Mouse (Mus musculus): ENCODE measurements around the gene Bcam. TPM values are rescaled to one million over a fixed set of nuclear protein-coding genes. Genes with fewer than 3 reads are reported as not detected.

Bcam gene
- polyA plus RNA-seq, 1 experiment from 2014 or later: 68.3 TPM

DNA sequence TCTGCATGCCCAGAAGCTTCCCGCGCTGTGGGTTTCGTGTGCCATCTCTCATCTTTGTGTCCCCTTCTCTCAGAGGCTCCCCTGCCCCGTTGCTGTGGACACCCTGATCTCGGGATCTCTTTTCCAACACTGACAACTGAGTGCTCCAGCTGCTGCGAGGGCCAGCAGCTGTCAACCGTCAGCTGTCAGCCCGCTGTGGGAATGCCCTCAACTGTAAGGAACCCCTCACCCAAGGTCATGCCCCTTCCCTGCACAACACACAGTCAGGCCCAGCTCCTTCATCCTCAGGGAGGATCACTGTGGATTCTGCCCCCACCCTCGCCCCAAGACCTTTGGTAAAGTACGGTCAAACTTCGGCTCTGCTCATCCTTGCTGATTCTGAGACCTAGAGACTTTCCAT, 8.5 kb downstream of the Bcam start:
- Histone ChIP-seq H3K27ac (replicated peaks) (no peak overlapping the region), H3K4me1 (no peaks in the 10 kb centered on the region), H3K9me3 (no peaks in the 10 kb centered on the region), H3K27me3 (replicated peaks; ENCODE audit: low read depth, poor library complexity, severe bottlenecking) (no peaks in the 10 kb centered on the region), H3K36me3 (replicated peaks) (peaks cover 72% of the 10 kb centered on the region), H3K4me3 (no peak overlapping the region)
- no peak for DNase-seq (ENCODE audit: low spot score)
- 87% methylated on average over 11 of the region's 11 CpGs for WGBS

DNA sequence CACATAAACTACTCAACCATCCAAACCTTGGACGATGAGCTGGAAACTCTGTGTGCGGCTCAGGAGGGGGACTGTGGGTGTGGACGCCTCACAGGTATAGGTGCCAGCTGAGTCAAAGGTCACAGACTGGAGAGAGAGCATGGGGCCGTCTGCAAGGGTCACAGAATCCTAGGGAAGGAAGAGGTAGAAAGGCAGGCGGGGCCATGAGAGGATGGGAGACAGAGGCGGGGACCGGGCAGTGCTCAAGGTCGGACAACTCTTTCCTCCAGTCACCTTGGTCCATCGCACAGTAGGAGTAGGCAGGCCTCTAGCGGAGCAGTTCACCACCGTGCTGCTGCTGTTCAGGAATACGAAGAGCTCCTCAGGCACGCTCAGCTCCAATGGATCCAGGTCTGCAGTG, 10.8 kb downstream of the Bcam start:
- Histone ChIP-seq H3K27ac (replicated peaks) (no peak overlapping the region), H3K9me3 (no peaks in the 10 kb centered on the region), H3K27me3 (replicated peaks; ENCODE audit: low read depth, poor library complexity, severe bottlenecking) (no peaks in the 10 kb centered on the region), H3K36me3 (replicated peaks) (peaks cover 63% of the 10 kb centered on the region), H3K4me1 (no peaks in the 10 kb centered on the region), H3K4me3 (no peak overlapping the region)
- no peak for DNase-seq (ENCODE audit: low spot score)
- WGBS: 89% methylated on average over 13 of the region's 13 CpGs

DNA sequence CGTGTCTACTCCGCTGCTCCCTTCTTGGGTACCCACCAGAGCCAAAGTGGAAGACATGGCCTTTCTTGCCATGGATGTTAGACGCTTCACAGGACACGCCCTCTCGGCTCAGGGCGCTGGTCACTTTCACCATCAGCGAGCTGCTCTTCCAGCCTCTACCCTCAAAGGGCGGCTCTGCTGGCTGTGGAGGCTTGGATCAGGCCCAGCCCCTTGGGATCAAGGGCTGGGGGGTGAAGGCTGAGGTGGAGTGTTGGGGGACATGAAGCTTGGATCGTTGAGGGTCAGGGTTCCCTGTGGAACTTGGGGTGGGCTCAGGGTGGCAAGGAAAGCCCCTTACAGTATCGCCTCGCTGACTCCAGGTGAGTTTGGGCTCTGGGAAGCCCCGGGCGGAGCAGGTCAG, 12.2 kb downstream of the Bcam start:
- peaks cover 50% of the 10 kb centered on the region for H3K36me3 ChIP-seq (replicated peaks)
- H3K27me3 ChIP-seq (replicated peaks; ENCODE audit: low read depth, poor library complexity, severe bottlenecking): no peaks in the 10 kb centered on the region
- no peak overlapping the region for H3K27ac ChIP-seq (replicated peaks)
- no peak overlapping the region for H3K4me3 ChIP-seq
- no peaks in the 10 kb centered on the region for H3K4me1 ChIP-seq
- H3K9me3 ChIP-seq: no peaks in the 10 kb centered on the region
- DNase-seq (ENCODE audit: low spot score): no peak
- 89% methylated on average over 13 of the region's 13 CpGs for WGBS

DNA sequence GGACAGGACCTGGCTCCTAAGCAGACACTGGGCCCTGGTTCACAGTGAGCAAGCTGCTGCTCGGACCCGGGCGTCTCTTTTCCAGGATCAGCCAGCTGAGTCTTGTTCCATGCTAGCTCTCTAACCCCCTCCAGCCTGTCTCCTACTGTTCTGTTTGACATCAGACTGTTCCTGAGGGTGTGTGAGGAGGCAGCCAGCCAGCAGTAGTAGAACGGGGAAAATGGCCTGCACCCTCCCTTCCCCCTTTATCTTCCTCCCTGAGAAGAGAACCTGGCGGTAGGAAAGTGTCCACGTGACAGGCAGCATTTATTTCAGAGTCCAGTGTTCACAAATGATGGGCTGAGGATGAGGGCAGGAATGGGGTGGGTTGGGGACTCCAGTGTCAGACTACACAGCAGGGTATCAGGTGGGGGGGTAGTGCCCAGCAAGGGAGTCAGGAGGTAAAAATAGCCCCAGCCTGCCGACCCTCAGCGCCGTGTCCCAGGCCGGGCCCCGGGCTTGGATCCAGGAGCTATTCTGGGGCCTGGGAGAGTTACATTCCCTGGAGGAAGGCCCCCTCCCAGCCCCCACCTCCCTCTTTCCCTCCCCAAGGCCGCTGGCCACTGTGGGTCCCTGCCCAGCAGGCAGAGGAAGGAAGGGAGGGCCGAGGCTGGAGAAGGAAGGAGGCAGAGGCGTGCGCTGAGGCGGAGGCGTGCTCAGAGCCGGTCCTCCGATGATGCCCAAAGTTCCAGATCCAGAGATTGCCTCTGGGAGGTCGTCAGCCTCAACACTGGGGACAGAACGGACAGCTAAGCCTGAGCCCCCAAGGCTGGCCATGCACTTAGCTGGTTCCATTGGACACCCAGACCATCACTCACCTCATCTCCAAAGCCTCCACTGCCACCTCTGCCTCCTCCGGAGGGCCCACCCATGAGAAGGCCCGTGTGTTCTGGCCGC, 14.7 kb downstream of the Bcam start:
- Histone ChIP-seq H3K27me3 (replicated peaks; ENCODE audit: low read depth, poor library complexity, severe bottlenecking) (no peaks in the 10 kb centered on the region), H3K4me1 (no peaks in the 10 kb centered on the region), H3K4me3 (no peak overlapping the region), H3K9me3 (no peaks in the 10 kb centered on the region), H3K27ac (replicated peaks) (0 out of 2 replicates have a peak overlapping the region, but pooled peaks have one; percentile 30), H3K36me3 (replicated peaks) (peaks cover 30% of the 10 kb centered on the region)
- no peak for DNase-seq (ENCODE audit: low spot score)
- 78% methylated on average over 24 of the region's 24 CpGs for WGBS

DNA sequence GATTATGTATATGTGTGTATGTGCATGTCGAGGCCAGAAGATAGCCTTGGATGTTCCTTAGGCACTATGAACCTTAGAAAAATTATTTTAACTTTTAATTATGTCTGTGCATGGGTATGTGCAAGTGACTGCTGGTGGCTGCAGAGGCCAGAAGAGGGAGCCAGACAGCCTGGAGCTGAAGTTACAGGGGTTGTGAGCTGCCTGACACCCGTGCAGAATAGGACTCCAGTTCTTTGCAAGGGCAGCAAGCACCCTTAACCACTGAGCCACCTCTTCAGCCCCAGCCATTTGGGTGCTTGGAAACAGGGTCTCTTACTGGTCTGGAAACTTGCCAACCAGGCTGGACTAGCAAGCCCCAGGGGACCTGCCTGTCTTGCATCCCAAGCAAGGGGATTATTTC, 15.8 kb downstream of the Bcam start:
- WGBS: 86% methylated on average over 2 of the region's 2 CpGs
- H3K27me3 ChIP-seq (replicated peaks; ENCODE audit: low read depth, poor library complexity, severe bottlenecking): no peaks in the 10 kb centered on the region
- H3K4me3 ChIP-seq: no peak overlapping the region
- H3K4me1 ChIP-seq: peaks cover 11% of the 10 kb centered on the region
- H3K27ac ChIP-seq (replicated peaks): no peak overlapping the region
- DNase-seq (ENCODE audit: low spot score): no peak
- no peaks in the 10 kb centered on the region for H3K9me3 ChIP-seq
- H3K36me3 ChIP-seq (replicated peaks): peaks cover 26% of the 10 kb centered on the region

DNA sequence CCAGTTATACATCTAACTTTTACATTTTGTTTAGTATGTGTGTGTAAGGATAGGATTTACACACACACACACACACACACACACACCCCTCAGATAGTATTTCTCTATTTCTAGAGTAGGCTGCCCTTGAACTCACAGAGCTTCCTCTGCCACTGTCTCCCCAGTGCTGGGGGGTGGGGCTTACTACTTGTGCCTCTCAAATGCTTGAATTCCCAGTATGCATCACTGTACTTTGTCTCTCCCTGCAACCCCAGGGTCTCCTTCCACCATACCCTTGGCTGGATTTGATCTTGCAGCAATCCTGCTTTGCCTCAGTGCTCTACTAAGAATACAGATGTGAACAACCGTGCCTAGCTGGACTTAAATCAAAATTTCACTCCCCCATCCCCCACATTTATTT, 16.8 kb downstream of the Bcam start:
- no peak overlapping the region for H3K27ac ChIP-seq (replicated peaks)
- peaks cover 14% of the 10 kb centered on the region for H3K4me1 ChIP-seq
- H3K9me3 ChIP-seq: no peaks in the 10 kb centered on the region
- WGBS: 84% methylated on average over 1 of the region's 1 CpGs
- DNase-seq (ENCODE audit: low spot score): no peak
- peaks cover 23% of the 10 kb centered on the region for H3K36me3 ChIP-seq (replicated peaks)
- no peak overlapping the region for H3K4me3 ChIP-seq
- no peaks in the 10 kb centered on the region for H3K27me3 ChIP-seq (replicated peaks; ENCODE audit: low read depth, poor library complexity, severe bottlenecking)

DNA sequence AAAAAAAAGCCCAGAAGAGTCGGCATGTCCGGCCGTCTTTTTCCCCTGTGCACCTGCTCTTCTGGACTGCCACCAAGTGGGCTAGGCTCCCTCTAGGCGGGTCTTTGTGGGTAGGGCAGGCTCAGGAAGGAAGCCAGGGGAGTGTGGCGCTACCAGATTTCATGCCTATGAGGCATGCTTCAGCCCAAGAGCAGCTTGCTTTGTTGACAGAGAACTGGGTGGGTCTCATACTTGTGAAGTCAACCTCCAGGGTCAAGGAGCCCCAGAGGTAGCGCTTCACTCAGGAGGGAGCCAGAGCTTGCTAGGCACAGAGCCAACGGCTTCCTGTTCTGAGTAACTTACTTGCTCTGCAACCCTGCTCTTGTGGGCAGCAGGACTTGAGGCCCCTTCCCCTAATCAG, 17.2 kb downstream of the Bcam start:
- Histone ChIP-seq H3K9me3 (no peaks in the 10 kb centered on the region), H3K27ac (replicated peaks) (no peak overlapping the region), H3K27me3 (replicated peaks; ENCODE audit: low read depth, poor library complexity, severe bottlenecking) (no peaks in the 10 kb centered on the region), H3K4me3 (no peak overlapping the region), H3K36me3 (replicated peaks) (peaks cover 18% of the 10 kb centered on the region), H3K4me1 (peaks cover 15% of the 10 kb centered on the region)
- DNase-seq (ENCODE audit: low spot score): no peak
- WGBS: 84% methylated on average over 7 of the region's 7 CpGs

DNA sequence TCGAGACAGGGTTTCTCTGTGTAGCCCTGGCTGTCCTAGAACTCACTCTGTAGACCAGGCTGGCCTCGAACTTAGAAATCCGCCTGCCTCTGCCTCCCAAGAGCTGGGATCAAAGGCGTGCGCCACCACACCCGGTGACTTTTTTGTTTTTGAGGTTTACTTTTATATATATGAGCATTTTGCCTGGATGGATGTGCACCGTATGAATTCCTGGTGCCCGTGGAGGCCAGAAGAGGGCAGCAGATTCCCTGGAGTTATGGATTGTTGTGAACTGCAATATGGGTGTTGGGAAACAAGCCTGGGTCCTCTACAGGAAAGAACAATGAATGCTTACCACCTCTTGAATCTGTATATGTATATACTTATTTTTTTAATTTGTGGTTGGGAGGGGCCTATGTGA, 18.2 kb downstream of the Bcam start:
- Histone ChIP-seq H3K4me3 (no peak overlapping the region), H3K36me3 (replicated peaks) (peaks cover 9% of the 10 kb centered on the region; the same call in 1 of the 2 replicates), H3K27ac (replicated peaks) (no peak overlapping the region), H3K9me3 (no peaks in the 10 kb centered on the region), H3K4me1 (peaks cover 25% of the 10 kb centered on the region), H3K27me3 (replicated peaks; ENCODE audit: low read depth, poor library complexity, severe bottlenecking) (no peaks in the 10 kb centered on the region)
- no peak for DNase-seq (ENCODE audit: low spot score)
- 70% methylated on average over 8 of the region's 8 CpGs for WGBS

DNA sequence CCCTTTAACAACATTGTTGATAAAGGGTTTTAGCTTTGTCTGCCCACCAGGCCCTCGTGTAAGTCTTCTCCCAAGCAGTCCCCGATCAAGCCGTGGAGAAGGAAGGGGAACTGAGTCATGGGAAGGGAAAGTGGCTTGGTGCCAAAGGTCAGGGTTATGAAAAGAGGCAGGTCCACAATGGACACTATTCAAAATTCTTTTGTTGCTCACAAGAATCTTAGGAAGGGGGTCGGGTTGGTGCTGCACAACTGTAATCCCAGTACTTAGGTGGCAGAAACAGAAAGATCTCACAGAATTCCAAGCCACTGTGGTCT, 19.8 kb downstream of the Bcam start:
- Histone ChIP-seq H3K9me3 (no peaks in the 10 kb centered on the region), H3K27ac (replicated peaks) (no peak overlapping the region; the same call in 1 of the 2 replicates), H3K4me3 (peak overlapping the region; percentile 79; the same call in 1 of the 2 replicates), H3K27me3 (replicated peaks; ENCODE audit: low read depth, poor library complexity, severe bottlenecking) (no peaks in the 10 kb centered on the region), H3K4me1 (peaks cover 41% of the 10 kb centered on the region), H3K36me3 (replicated peaks) (peaks cover 2% of the 10 kb centered on the region; the same call in 1 of the 2 replicates)
- 65% methylated on average over 4 of the region's 4 CpGs for WGBS
- no peak for DNase-seq (ENCODE audit: low spot score)

DNA sequence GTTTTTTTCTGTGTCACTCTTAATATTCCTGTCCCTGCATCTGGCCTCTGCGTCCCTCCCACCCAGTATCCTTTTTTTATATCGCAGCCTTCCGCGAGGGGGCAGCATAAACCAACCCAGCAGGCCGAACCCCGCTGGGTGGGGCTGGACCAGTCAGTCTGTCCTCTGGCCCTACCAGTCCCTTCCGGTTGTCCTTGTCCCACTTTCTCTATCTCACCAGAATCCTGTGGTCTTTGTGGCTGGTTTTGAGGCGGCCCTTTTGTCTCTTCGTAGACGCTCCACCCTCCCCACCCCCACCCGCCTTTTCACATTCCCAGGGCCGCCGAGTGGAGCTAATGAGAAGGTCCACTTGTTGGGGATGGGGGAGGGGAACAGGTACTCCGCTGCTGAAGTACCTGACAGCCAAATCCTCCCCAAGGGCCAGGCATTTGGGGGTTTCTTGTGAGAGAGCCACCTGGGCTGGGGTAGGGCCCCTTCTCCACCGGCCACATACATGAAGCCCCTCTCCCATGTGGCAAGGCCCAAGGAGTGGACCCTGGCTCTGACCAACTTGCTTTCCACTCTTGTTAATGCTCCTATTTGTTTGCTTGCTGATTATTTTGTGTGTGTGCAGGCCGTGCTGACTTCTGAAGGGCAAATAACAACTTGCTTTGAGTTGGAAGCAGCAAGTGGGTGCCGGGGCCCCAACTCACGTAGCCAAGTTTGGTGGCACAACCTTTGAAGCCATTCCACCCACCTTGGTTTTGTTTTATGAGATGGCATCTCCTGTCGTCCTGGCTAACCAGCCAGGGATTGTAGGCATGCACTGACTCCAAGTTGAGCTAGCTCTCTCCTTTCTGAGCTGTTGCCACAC, 20.4 kb downstream of the Bcam start, which contains the start of gene Nectin2:
TSS of gene Nectin2 (minus strand) at position 267 of the 853 bp plus-strand sequence.
- peak within 1 kb of the TSS; percentile 93 for H3K27ac ChIP-seq (replicated peaks)
- DNase-seq (ENCODE audit: low spot score): peak; percentile 91
- no peaks in the 10 kb centered on the region for H3K9me3 ChIP-seq
- peaks cover 7% of the 10 kb centered on the region for H3K36me3 ChIP-seq (replicated peaks)
- H3K27me3 ChIP-seq (replicated peaks; ENCODE audit: low read depth, poor library complexity, severe bottlenecking): no peaks in the 10 kb centered on the region
- peaks cover 47% of the 10 kb centered on the region for H3K4me1 ChIP-seq
- WGBS: 15% methylated on average over 19 of the region's 19 CpGs
- peak within 1 kb of the TSS; percentile 79 for H3K4me3 ChIP-seq

DNA sequence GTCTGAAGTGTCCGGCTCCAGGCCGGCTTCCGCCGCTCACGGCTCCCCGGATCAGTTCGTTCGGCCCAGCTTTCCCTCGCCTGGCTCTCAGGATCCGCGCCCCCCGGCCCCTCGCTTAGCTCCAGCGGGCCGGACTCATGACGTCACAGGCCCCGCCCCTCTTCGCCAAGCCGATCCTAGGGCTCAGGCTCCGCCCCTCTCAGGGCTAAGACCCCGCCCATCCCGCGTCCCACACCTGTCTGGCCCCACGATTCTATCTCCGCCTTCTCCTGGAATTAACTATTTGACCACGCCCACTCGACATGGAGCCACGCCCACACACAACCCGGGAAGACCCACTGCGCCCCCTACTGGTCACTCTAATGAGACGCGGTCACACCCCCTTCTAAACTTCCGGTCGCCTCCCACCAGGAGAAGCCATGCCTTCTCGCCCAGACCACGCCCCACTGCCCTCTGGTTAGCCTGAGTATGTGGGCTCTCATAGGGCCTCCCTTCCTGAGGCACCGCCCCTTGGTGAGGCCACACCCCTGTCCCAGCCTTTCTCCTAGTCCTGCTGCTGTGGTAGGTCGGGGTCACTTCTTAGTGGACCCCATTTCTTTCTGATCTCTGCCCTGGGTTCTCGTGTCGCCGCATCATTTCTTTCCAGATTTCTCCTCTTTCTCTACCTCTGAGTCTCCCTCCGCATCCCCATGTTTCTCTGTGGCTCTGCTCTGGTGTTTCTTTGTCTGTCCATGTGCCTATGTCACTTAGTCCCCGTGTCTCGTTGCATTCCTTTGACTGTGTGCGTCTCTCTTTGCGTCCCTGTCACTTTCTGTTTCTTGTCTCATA, 21.2 kb downstream of the Bcam start:
- Histone ChIP-seq H3K9me3 (no peaks in the 10 kb centered on the region), H3K4me3 (peak overlapping the region; percentile 79), H3K36me3 (replicated peaks) (peaks cover 15% of the 10 kb centered on the region), H3K4me1 (peaks cover 55% of the 10 kb centered on the region), H3K27me3 (replicated peaks; ENCODE audit: low read depth, poor library complexity, severe bottlenecking) (no peaks in the 10 kb centered on the region), H3K27ac (replicated peaks) (peak overlapping the region; percentile 93)
- under 1% methylated on average over 46 of the region's 46 CpGs for WGBS
- DNase-seq (ENCODE audit: low spot score): peak; percentile 99

Measured in embryonic facial prominence, embryonic 10.5 days (tissue).